Comparison of ENCODE assay signal across 29 mouse cellular contexts in the genomic region with DNA sequence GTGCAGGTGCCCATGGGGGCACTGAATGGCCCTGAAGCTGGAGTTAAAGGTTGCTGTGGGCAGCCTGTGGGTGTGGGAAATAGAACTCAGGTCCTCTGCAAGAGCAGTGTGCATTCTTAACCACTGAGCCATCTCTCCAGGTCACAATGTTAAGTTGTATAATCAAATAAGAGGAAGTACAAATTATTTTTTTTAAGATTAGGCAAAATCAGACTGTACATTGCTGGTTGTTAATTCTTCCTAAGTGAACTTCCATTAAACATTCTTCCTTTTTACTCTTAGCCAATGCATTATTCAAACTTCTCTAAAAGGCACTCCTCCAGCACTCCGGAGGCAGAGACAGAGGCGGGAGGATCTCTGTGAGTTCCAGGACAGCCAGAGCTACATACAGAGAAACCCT. TPM values are rescaled to one million over a fixed set of nuclear protein-coding genes. Genes with fewer than 3 reads are reported as not detected.
DNase-seq lines count a peak whose midpoint lies in the region; ATAC-seq and TF ChIP-seq lines count a peak whose summit lies in the region.
"Had no signal": no experiment of that assay in that cellular context is flagged by ENCODE, and none has a peak within 500 bp of the region (broad histone marks: within the 10 kb centered on the region; RNA-seq: fewer than 3 reads in every experiment).

No protein-coding gene starts in this region.

- no peaks in the 10 kb centered on the region for H3K27me3 ChIP-seq in kidney, postnatal 0 days (ENCODE audit: insufficient read depth, low read length)
- H3K27me3 ChIP-seq: CH12.LX; embryonic facial prominence, embryonic 12.5 days; embryonic facial prominence, embryonic 15.5 days; heart, embryonic 12.5 days; heart, embryonic 15.5 days had no signal

- no peak for TF ChIP-seq POLR2A in bone marrow macrophage, adult 2 months (IDR thresholded peaks at IDR 0.05; ENCODE audit: borderline replicate concordance, low read depth, low read length)

- WGBS in kidney, postnatal 0 days: 85% methylated on average over 2 of the region's 2 CpGs

- H3K9ac ChIP-seq in kidney, postnatal 0 days (ENCODE audit: low read depth, low read length): no peak overlapping the region
- H3K9ac ChIP-seq: embryonic facial prominence, embryonic 12.5 days; embryonic facial prominence, embryonic 15.5 days; forebrain, postnatal 0 days; heart, embryonic 12.5 days; heart, embryonic 15.5 days; hindbrain, embryonic 14.5 days had no signal

- no peak for ATAC-seq in kidney, postnatal 0 days (replicated peaks; ENCODE audit: low FRiP score, low read depth)
- 0 out of 2 replicates have a peak, but pooled peaks have one; percentile 13 for ATAC-seq in megakaryocyte, adult 5-6 weeks (ENCODE audit: poor library complexity, severe bottlenecking)
- ATAC-seq: forebrain, embryonic 14.5 days; forebrain, postnatal 0 days; hindbrain, postnatal 0 days; inflammation-experienced regulatory T-cells, adult 6 months had no signal

- no peak overlapping the region for H3K4me3 ChIP-seq in kidney, postnatal 0 days (replicated peaks; ENCODE audit: low read depth, low read length)
- no peak overlapping the region for H3K4me3 ChIP-seq in bone marrow macrophage, adult 2 months (ENCODE audit: insufficient read depth, low read length)
- H3K4me3 ChIP-seq: embryonic facial prominence, embryonic 12.5 days; embryonic facial prominence, embryonic 15.5 days; heart, embryonic 12.5 days; heart, embryonic 15.5 days had no signal

- H3K36me3 ChIP-seq in kidney, postnatal 0 days (ENCODE audit: insufficient read depth, low read length): no peaks in the 10 kb centered on the region
- H3K36me3 ChIP-seq: embryonic facial prominence, embryonic 12.5 days; embryonic facial prominence, embryonic 15.5 days; G1E; heart, embryonic 12.5 days; heart, embryonic 15.5 days had no signal

- peak; percentile 9 for DNase-seq in kidney, postnatal 0 days (ENCODE audit: low spot score)
- DNase-seq in kidney, postnatal 14 days: no peak
- no peak for DNase-seq in retina, embryonic 14.5 days (ENCODE audit: low spot score)
- no peak for DNase-seq in thymus, postnatal 36 days
- DNase-seq in gastrocnemius, postnatal 10 days: no peak
- DNase-seq: adrenal gland, adult 2 months; adrenal gland, postnatal 14 days; B cell, adult 2 months; cerebellum, adult 11-12 months; cerebellum, adult 8-10 months; cerebellum, postnatal 10 days; cerebellum, postnatal 36 days; forebrain, postnatal 0 days; gastrocnemius, postnatal 36 days; heart, adult 18-20 months; heart, postnatal 14 days; heart, postnatal 4 days had no signal

- H3K4me1 ChIP-seq in kidney, postnatal 0 days (replicated peaks; ENCODE audit: insufficient read depth, low read length): no peaks in the 10 kb centered on the region
- peaks cover 62% of the 10 kb centered on the region for H3K4me1 ChIP-seq in bone marrow macrophage, adult 2 months (ENCODE audit: control insufficient read depth, insufficient read depth, low read length)
- H3K4me1 ChIP-seq: embryonic facial prominence, embryonic 12.5 days; heart, embryonic 12.5 days; heart, embryonic 15.5 days had no signal

- no peaks in the 10 kb centered on the region for H3K9me3 ChIP-seq in kidney, postnatal 0 days (replicated peaks; ENCODE audit: low read length)
- H3K9me3 ChIP-seq: embryonic facial prominence, embryonic 12.5 days; embryonic facial prominence, embryonic 15.5 days; G1E; heart, embryonic 12.5 days; heart, embryonic 15.5 days had no signal

- H3K4me2 ChIP-seq in kidney, postnatal 0 days (ENCODE audit: low read length): no peak overlapping the region
- H3K4me2 ChIP-seq: embryonic facial prominence, embryonic 12.5 days; embryonic facial prominence, embryonic 15.5 days; heart, embryonic 12.5 days; heart, embryonic 15.5 days; hindbrain, embryonic 14.5 days had no signal

- TF ChIP-seq CTCF in kidney, postnatal 0 days (IDR thresholded peaks at IDR 0.05; ENCODE audit: low read depth): no peak
- TF ChIP-seq CTCF in bone marrow macrophage, adult 2 months (IDR thresholded peaks at IDR 0.05; ENCODE audit: low read depth, low read length): no peak

- H3K27ac ChIP-seq in kidney, postnatal 0 days: no peak overlapping the region
- peak overlapping the region; percentile 69 for H3K27ac ChIP-seq in bone marrow macrophage, adult 2 months (ENCODE audit: insufficient read depth, low read depth, low read length)
- H3K27ac ChIP-seq: embryonic facial prominence, embryonic 12.5 days; embryonic facial prominence, embryonic 15.5 days; heart, embryonic 15.5 days; hindbrain, embryonic 14.5 days; hindbrain, postnatal 0 days had no signal

RNA-seq across cellular contexts. Expression of gene Fam126a, which starts 7.7 kb away (rescaled TPM):
- polyA plus RNA-seq in kidney, postnatal 0 days (2015; fragmentation: Nextera tagmentation; extraction: Ambion mirVana): 10.7 and 11.1 TPM in 2 replicates
- polyA plus RNA-seq in bone marrow macrophage, adult 2 months (2012; ENCODE audit: insufficient read depth, insufficient read length, missing spikeins): 24.2 and 24.3 TPM in 2 replicates
- total RNA-seq in megakaryocyte, adult 5-6 weeks (2015): 21.9 and 23.8 TPM in 2 replicates
- total RNA-seq in megakaryocyte, adult 5-6 weeks (2017): 21.6 and 23.1 TPM in 2 replicates
- 10 to 100 TPM; 15.9 to 20.0 TPM for total RNA-seq in gastrocnemius, postnatal 10 days (2021)
